Mouse (Mus musculus) c-Kit-positive CD71-positive TER-119-negative erythroid progenitor cells, embryonic 14.5 days (primary cell): ENCODE measurements at regions not wholly inside any gene's neighbourhood (a gene's known extent, or its start where the extent isn't known, plus 50 kb on each side); places are given as distances from the start of the nearest gene placed in this dataset.
"Not testable (repeated sequence)": the region's sequence is repeated elsewhere in the genome, so short reads cannot be mapped to it uniquely, and the experiment has no call there.

Source experiments
- DNase-seq: peaks from one replicate; pipeline ENCODE4 v3.0.0-alpha.2; 2013; ENCODE audit warnings: low read depth

DNA sequence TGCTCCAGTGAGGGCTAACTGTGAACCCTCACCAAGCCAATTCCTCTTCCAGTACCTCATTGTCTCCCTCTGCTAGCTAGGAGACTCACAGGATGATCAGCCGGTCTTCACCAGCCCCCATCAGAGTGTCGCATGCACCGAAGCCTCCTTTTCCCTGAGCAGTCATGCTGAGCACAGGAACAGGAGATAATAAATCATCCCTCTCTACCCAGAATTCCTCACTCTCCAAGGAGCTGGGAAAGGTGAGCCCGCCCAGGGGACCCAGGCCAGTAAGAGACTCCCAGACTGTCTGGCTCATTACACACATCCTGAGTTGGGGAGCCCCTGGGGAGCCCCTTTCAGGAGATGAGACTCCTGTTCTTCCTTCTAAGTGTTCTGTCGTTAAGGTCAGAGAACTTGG lies 171.7 kb downstream of the Cartpt start:
- DNase-seq: no peak

DNA sequence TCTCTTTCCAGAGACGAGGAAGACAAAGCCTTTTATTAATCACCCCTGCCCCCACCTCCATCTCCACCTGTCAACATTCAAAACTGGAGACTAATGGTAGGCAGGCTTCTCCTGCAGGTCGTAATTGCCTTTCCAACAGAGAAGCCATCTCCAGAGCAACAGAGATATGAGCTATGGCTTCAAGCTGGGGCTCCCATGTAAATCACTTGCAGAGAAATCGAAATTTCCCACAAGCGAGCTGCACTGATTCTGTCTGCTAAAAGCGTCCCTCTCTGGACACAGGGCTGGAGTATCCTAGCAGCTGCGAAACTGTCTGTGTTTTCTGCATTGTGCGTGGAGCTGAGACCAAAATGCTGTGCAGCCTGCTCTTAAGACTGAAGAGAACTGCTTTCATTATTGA lies 176.6 kb downstream of the Cartpt start:
- DNase-seq: no peak

DNA sequence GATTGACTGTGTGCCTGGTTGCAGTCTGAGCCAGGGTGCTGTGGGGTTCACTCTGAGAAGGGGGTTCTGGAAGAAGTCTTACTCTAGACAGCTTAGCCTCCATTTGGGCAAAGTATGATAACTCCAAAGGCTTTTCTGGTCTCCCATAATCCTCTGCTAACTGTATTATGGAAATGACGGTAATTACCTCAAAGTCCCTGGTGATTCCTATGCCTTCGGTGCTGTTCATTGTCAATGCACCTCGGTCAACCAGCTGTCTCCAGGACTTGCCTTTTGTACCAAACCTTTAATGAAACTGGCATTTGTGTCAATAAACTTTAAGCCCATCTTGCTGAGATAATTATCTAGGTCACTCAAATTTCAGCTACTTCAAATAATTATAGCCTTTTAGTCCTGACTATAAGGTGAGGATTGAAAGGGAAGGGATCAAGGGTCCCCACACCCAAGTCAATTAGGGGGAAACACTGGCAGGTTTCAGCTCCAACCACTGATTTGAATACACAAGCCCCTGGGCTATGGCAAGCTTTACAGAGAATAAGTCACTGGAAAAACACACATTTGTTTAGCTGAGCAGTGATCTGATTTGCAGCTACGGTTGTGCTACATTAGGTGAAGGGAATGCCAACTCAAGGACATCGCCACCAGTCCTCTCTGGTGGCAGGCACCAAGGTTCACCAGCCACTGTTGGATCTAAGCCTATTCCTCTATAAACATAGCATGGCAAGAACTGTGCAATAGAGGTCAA lies 177.5 kb downstream of the Cartpt start:
- no peak for DNase-seq

DNA sequence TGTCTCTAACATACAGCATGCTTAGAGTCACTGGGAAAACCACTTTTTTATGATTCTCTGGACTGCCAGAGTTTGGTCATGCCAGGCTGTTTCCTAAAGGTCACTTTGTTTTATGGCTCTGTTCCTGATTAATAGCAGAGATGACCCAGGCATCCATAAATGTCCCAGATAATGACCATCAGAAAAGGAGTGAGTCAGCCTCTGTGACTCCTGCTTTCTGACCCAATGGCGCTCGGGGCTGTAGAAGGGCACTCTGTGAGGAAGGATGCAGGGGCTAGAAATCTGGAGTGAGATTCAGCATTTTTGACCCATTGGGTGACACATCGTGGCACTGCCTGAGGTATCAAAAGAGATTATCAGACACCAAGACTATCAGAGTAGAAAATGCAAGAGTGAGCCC lies 180.3 kb downstream of the Cartpt start:
- DNase-seq: no peak

DNA sequence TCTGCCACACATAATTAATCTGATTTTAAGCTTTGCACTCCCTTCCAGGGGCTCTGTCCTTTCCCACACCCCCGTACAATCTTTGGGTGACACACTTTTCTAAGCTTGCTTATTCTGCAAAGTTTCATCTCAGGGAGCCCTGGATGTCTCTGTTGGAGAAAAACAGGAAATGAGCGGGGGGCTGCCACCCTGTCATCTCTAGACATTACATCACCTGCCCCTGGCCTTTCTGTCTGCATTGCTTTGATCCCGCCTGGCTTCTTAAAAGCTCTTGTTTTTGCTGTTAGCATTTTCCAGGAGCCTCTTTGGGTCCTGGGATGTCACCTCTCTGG lies 180.2 kb upstream of the Map1b start:
- DNase-seq: no peak

DNA sequence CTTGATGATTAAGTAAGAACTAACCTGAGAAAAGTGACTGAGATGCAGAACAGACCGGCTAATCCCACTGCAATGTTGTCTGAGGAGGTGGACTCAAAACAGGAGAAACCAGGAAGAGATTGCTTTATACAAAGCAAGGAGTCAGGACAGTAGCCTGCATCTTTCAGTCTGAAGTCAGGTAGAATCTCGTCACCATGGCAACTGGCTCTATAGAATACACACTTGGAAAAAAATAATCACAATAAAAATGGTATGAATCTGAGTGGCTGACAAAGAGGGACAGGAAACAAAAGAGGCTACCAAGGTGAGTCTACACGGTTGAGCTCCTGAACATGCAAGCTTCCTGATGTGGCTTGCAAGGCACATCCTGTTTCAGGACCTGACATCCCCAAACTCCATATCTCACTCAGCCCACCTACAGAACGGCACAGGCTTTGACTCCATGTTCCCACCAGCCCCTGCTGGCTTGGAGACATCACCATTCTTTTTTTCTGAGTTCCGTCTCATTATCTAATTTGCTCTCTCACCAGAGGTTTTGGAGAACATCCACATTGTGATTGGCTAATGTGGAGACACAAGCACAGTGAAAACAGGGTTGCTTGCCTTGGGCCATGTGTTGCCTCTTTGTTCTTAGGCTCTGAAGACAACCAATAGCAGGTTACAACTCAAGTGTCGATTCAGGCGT lies 179.7 kb upstream of the Map1b start:
- no peak for DNase-seq

DNA sequence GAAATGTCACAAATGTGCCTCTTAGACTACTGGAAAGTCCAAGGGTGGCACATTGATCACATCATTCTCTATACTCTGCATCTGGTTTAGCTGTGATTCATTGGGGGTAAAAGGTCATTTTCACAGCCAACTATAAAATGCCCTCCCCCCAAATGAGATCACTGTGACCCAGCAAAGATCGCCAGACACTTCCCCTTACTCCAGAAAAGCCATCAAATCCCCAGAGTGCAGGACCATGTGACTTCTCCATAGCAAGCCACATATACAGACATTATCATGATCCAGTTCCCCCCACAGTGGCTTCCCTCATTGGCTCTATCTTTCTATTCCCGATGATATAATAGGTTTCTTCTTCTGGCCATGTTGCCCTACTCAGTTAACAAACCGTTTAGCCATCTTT lies 163.6 kb upstream of the Map1b start:
- DNase-seq: no peak

DNA sequence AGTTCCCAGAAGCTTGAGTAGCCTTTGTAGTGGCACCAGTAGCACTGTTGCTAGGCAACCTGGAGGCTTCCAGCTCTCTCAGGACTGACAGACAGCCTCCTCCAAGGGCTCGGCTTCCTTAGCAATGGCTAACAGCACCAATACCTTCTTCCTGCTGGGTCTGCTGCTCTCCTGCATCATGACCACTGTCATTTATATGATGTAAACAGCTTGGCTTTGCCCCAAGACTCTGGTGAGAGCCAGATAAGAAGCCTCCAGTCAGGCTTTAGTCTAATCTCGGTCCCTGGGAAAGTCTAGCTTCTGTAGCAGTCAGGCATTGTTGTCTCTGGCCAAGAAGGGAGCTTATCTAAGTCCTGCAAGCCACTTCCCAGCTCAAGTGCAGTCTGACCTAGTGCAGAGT lies 163.1 kb upstream of the Map1b start:
- DNase-seq: no peak

DNA sequence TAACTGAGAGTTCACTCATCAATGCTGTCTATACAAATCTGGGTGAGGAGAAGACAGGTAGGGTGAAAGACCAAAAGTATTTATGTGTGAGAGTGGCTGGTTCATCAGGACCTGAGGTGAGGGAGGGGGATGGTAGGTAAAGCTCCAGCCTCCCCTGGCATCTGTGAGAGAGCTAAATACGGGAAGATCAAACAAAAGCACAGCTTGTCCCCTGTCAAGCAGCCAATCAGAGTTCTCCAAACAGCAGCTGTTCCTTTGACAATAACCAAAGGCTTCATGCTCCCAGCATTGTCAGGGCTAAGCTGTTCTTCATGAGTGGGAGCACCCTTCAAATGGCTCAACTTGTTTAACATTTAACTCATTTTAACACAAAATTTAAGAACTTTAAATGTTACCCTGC lies 160.1 kb upstream of the Map1b start:
- DNase-seq: no peak

DNA sequence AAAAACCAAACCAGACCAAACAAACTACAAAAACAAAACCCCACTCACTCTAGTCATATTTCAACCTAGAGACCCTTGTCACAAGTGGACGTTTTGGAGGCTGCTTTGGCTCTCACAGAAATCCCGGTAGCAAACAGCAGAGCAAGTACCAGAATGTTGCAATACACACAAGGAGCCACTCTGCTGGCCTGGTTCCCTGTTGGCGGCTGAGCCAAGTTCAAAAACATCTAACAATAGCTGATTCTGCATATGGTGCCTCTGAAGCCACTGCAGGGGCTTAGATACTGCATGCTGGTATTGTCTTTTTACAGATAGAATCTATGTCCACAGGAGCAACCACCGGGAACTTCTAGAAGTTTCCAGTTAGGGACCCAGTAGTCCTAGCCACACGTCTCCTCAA lies 159.6 kb upstream of the Map1b start:
- no peak for DNase-seq

DNA sequence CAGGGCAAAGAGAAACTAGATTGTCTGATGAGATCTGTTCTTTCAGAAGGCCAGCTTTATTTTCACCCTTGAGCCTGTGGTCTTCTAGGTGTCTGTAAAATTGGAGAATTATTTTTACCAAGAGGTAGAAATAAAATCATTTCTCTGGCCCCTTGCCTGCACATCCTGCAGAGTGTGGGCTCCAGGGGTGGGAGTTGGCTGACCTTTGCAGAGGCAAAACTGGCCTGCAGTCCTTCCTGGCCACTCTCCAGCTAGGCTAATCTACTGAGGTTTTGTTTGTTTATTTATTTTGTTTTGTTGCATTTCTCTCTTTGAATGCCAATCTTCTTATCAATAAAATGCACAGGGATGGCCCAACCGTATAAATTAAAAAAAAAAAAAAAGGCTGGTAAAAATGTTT lies 156.4 kb upstream of the Map1b start:
- DNase-seq: no peak

DNA sequence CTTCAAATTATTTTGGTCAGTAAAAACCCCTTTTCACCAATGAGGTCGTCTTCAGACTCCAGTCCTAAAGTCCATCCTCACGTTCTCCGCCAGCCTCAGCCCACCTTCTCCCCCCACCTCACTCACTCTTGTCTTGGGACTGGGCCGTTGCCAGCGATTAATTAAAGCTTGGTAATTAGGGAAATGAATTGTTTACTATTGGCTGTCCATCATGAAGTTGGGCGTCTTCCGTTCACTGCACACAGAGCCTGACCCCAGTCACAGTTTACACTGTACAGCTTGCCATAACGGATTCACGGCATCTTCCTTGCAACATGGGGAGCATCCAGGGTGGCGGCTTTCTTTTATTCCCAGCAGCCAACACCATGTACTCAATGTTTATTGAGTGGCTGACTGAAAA lies 155.4 kb upstream of the Map1b start:
- DNase-seq: no peak

DNA sequence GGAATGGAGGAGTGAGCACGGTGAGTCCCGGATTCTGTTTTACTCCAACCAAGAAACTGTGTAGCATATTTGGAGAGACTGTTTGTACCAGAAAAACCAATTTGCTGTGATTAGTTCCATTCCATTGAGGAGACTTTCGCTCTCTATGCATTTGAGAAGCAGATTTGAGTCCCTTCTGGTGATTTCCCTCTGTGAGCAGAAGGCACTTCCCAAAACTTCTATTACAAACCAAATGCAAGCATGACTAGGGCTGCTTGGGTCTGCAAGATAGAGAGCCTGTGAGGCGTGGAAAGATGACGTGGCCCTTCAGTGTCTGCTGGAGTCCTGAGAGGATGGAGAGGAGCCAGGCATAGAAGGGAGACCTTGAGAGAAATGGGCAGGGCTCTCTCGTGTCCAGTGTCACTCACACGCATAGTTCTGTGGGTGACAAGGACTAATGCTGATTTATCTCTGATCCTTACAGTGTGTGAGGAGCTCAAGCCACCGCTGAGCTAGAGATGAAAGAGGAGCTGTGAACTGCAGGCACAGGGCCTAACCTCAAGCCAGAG lies 153.7 kb upstream of the Map1b start:
- no peak for DNase-seq

DNA sequence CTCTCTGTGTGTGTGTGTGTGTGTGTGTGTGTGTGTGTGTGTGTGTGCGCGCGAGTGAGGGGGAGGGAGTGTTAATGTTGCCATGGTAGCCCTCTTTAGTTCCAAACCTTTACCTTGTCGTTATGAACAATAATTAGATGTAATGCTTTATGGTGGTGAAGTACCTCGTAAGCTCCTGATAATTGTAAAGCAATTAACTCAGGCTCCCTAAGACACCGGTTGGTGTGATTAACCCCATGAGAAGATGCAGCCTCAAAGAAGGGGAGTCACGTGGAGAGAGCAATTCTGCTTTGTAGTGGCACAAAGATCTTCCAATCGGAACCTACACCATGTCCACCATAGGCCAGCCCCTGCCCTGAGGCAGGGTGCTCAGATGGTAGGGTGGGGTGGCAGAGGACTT lies 152.3 kb upstream of the Map1b start:
- no peak for DNase-seq

DNA sequence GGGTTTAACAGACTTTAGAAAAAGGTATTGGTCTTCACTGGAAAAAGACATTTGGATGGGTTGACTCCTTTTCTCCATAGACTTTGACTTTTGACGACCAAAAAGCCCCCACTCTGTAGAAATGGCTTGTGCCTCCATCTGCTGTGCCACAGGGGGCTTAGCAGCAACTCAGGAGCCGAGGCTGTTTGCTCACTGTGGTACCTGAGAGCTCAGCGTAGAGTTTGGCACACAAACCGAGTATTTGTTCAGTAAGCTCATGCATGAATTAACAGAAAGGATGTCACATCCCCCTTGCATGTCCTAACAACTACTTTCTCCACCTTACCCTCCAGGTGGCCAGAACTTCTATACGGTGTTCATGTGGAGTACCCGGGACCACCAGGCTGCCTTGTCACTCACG lies 149.7 kb upstream of the Map1b start:
- DNase-seq: no peak

DNA sequence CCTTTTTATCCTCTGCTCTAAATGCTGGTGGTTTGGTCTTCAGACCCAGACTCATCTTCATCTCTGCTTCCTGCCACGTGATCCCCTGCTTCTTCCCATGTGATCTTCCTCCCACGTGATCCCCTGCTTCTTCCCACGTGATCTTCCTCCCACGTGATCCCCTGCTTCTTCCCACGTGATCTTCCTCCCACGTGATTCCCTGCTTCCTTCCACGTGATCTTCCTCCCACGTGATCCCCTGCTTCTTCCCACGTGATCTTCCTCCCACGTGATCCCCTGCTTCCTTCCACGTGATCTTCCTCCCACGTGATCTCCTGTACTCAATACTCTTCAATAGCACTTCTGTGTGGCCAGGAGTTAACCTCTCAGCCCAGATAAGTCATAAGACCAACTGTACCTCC lies 147.1 kb upstream of the Map1b start:
- not testable (repeated sequence) for DNase-seq

DNA sequence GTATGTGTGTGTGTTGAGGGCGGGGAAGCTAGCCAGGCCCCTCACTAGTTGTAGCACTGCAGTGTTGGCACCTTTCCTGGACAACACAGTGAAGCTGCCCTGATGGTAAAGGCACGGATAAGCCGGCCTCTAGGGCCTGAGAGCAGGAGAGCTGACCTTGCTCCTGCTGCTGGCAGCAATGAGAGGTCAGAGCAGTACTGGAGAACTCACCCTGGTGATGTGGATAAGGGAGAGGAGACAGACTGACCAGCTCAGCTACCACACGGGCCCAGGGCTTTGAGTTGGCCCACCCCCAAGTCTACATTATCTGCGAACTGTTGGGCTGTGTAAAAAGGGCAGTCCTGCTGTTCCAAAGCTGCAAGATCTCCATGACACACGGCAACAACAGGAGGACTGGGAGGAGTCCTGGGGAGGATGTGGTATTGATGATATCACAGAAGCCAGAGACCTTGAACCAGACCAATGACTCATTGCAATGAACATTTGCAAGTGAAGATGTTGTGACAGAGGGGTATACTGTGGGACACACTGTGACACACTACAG lies 131.4 kb upstream of the Map1b start:
- DNase-seq: no peak

DNA sequence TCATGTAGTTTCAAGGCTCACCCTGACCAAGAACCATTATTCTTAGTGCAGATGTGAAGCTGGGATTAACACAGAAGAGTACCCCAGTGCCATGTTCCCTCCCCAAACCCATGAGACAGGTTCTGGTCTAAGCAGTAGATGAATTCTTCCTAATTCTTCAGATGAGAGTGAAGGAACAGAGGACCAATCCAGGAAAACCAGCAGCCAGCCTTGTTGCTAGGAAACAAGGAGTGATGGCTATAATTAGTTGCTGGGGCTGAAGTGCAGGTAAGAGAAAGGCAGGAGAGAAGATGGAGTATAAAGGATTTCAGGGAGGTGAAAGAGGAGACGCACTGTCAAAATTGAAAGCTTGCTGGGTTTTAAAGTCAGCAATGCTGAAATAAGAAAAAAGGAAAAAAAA lies 128.4 kb upstream of the Map1b start:
- DNase-seq: no peak

DNA sequence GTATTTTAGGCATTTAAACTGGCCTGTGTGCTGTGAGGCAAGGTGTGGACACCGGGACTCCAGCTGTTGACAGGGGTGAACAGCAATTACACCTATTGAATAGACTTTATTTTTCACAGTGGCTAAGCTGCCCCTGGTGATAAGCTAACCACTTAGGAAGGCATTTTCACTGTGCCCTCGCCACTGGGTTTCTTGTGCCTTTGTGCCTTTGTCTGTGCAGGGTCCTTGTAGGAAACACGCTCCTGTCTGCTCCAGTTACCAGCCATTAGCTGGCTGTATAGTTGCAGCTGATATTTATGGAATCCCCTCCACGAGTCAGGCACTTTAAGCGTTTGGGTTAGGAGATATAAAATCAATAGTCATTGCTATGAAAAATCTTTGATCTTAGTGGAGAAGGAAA lies 126.5 kb upstream of the Map1b start:
- no peak for DNase-seq

DNA sequence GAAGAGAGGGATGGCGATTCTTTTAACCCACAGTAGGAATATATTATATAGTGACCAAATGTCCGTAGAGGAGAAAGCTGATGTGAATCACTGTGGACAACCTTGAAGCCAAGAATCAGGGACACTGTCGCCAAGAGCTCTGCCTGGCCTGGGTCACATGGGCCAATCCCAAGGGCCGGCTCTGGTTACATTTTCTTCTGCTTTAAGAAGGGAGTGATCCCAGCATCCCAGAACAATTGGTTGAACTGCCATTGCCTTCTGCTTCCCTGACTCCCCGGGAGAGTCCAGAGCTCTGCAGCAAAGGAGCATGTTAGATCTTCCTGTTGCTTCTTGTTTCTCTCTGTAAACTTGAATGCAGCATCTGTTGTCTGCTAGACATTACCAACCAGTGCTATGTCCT lies 126.0 kb upstream of the Map1b start:
- no peak for DNase-seq

DNA sequence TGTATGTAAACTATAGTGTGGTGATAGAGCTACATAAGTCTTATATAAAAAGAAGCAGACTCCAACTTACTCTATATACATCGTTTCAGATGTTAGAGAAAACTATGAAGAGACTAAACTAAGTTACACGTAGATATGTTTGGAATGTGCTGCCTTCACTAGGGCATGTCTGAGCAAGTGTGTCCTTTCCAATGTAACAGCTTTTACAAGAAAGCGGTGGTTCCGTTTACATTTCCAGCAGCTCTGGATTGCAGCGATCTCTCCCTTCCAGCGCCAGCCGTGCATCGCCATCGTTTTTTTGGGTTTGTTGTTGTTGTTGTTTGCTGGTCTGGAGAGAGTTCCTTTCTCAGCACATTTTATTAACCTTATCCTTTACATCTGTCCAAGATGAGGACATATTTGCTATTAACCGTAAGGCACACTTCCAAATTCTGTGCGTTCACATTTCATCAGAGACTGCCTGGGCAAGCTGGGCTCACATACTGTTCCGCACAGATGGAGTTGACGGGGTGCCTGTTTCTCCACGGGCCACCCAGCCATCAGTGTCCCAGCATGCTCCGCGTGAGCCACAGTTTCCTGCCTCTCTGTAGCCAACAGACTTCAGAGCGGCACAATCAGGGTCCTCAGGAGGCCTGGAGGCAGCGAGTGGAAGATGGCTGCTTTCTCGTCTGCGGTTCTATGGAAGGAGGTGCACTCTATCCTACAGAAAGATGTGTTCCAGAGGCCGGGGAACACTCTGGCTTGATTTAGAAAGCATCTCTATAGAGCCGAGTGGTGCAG lies 125.2 kb upstream of the Map1b start:
- DNase-seq: no peak

DNA sequence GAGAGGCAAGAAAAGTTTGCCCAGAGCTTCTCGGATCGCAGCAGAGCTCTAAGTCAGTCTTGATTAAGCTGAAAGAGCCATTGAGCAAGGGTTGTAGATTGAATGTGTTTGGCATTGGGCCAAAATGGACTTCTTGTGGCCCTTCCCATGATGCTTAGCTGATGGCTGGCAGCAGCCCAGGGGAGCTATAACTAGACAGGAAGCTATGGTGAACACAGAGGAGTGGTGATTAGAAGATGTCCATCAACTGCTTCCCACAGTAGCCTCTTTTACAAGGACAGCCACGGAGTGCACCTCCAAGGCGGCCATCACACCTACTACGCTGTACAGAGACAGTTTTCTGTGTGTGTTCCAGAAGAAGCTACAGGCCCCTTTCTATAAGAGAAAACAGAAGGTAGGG lies 116.4 kb upstream of the Map1b start:
- no peak for DNase-seq

DNA sequence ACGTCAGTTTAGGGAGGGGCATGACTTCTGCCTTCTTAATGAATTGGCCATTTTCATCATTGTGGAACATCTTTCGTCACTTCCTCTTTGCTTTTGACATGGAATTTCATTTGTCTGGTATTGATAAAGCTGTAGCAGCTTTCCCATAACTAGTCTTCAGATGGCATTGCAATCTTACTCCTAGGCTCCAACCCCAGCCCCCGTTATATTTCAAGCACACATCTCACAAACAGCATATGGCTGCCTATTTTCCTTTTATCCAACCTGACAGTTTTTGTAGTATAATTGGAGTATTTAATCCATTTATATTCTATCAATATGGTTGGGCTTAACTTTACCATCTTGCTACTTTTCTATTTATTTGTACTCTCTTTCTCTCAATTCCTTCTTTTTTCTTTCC lies 114.5 kb upstream of the Map1b start:
- DNase-seq: no peak
